Mouse (Mus musculus) spleen, embryonic (tissue): ENCODE results near the gene Prune1.

Experiments used
- CTCF ChIA-PET: fragments of 350-600 bp; sonication (Branson Sonifier 250); formaldehyde crosslinking; loops from one replicate; lab custom pipeline; 2022; lab: Charles Lee

Prune1 gene

DNA sequence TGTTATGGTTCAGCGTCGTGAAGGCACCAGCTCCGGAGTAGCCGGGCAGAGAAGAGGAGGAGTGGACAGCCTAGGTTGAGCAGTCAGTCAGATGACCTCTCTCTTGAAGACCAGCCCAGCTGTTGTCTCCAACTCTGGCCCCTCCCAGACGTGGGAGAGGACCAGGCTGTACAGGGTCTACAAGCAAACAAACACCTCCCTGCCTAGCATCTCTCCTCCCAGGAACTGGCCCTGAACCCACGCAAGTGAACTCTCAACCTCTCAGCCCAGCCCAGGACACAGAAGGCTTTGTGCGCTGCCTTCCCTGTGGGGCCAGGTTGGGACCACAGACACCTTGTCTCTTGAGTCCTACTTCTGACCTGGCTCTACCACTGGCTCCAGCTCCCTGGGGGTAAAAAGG is 25.2 kb upstream of the Prune1 start, which contains the start of gene Anxa9:
TSS of gene Anxa9 (minus strand) at position 77 of the 400 bp plus-strand sequence.
- CTCF ChIA-PET, result interaction anchor here (0.6 kb wide), 1 partner anchor 31 kb away, joined by 4 read pairs; no protein-coding TSS in a partner anchor

GRCm38 (mm10) chr3:95306244-95306643 is 24.4 kb upstream of the Prune1 start:
- CTCF ChIA-PET, result no interaction called here

DNA sequence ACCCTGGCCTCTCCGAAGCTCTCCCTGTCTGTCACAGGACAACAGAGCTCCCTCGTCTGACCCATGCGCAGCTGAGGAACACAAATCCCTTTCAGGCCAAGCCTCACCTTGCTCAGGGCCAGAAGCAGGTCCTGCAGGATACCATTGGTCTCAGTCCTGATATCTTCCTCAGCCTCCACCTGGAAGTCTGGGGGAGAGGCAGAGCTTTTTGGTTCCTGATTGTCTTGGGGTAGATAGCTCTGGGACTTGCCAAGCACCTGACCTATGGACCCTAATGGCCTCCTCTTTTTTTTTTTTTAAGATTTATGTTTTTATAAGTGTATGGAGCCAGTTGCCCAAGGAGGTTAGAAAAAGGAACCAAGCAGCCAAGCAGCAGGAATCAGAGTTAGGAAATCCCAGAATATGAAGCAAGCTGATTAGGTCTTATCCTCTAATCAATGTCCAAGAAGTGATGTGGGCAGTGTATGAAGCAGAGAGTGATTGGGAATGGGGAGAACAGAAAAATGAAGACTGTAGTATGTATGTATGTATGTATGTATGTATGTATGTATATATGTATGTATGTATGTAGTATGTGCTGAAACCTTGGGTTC is 19.4 kb upstream of the Prune1 start:
- CTCF ChIA-PET, result no interaction called here

DNA sequence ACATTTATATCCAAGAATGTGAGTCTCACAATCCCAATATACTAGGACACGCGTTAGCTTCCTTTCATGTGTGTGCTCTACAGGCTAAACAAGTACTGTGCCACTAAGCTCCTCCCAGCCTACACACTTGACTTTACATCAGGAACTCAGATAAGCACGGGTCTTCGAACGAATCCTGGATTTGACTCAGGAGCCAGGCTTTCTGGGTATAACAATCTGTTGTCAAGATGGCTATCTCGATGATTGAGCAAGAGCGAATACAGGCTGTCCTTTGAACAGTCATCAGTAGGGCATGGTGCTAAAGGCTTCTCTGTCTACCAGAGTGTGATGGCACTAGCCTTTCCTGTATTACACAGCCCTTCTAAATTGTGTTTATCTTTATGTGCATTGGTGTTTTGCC is 16.1 kb upstream of the Prune1 start:
- CTCF ChIA-PET, result no interaction called here

DNA sequence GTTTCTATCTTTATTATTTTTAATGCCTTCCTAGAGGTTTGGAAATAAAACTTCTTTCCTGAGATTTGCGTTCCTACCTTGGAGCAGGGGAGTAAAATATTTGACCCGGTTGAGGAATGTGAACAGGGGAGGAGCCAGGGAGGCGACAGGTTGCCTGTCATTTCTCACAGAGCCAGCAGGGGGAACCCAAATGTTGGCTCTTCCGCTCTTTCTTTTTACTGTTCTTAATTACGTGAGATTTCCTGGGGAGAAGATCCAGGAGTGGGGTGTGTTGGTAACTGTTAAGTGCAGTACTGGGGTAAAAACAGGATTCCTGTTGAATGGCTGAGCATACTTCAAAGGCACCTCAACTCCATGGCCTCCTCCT is 14.2 kb upstream of the Prune1 start:
- CTCF ChIA-PET, result no interaction called here

DNA sequence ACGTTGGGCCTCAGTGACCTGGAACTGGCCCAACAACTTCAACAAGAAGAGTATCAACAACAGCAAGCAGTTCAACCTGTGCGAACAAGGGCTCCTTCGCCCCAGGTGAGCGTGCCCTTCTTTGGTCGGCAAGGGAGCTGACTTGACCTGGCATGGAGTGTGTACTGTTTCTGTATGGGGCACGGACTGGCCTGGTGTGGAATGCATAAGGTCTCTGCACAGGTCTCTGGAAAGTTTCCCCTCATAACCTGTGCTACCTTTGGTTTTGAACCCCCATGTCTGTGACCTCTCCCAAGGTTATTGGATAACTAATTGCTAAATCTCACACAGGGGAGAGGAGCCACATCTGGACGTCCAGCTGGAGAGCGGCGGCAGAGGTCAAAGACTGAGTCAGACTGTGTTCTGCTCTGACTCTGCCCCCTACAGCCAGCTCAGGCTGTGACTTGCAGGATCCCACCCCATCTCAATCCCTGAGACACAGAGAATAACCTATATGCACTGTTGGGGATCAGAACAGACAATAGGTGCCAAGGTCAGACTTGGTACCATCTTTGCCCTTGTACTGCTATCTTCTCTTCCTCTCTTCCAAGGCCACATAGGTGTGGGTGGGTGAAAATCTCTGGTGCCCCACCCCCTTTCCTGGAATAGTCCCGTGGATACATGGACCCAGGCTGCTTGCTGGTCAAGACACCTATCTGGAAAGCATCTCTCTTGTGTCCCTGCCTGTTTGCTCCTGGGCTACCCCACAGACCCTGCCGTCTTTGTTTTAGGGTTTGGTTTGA is 13.6 kb upstream of the Prune1 start:
- CTCF ChIA-PET, result no interaction called here

GRCm38 (mm10) chr3:95294718-95295117 is 12.8 kb upstream of the Prune1 start:
- CTCF ChIA-PET, result no interaction called here

DNA sequence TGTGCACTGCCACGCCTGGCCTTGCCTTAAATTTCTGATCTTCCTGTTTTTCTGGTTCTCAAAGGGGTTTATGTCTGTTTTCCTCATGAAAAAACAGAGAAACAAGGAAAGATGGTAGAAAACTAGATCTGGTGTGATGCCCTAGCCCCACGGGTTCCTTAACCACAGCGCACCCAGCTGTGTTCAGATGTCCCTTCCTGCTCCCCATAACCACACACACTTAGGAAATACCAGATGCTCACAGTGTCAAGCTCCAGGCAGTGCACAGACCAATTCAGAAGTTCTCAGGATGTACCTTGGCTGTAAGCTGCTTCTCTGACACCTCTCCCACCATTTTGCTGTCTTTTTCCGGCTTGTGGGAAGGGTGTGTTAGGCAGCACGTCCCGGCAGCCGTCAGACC is 12.4 kb upstream of the Prune1 start:
- CTCF ChIA-PET, result no interaction called here

DNA sequence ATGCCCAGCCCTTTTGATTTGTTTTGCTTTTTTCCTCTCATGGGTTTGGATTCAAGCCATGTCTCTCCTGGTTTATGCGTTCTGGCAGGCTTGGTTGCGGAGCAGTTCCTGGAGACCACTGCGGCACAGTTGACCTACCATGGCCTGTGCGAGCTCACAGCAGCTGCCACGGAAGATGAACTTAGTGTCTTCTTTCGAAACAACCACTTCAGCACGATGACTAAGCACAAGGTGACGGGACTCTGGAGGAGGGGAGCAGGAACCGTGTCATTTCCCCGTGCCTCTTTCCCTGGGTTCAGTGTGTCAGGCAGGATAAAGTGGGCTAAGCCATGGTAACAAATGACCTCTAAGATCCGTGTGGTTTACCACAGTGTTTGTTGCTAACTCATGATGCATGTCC is 11.7 kb upstream of the Prune1 start:
- CTCF ChIA-PET, result no interaction called here

DNA sequence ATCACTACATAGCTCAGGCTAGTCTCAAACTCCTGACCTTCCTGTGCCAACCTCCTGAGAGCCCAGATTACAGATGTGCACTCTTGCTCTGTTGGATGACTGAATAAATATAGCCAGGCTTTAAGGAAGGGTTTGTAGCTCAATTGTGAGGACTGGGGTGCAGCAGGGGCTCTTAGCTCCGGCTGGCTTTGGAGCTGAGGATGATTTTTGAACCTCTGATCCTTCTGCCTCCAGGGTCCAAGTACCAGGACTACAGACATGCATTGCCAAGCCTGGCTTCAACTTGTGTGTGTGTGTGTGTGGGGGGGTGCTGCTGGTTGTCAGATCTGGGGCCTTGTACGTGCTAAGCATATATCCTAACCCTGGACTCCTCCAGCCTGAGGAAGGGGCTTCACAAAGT is 11.0 kb upstream of the Prune1 start:
- CTCF ChIA-PET, result interaction anchor here (0.6 kb wide), 1 partner anchor 823 kb away, joined by 3 read pairs; no protein-coding TSS in a partner anchor

DNA sequence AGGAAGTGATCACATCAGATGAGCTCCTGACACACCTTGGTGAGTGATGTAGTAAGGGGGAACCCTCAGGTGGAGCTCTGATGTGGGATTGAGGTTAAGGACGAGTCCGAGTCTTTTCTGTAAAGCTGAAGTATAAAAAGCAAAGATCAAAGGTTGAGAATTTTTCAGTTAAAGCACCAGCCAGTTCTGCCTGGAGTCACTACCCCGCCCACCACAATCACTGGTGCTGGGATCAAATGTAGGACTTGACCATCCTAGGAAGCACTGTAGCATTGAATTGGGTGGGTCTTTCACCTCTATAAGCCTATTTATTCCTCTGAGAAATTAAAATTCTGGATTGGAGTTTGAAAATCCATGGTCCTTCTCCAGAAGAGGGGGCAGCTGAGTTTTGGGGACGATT is 9.2 kb upstream of the Prune1 start:
- CTCF ChIA-PET, result no interaction called here

GRCm38 (mm10) chr3:95290156-95290555 is 8.3 kb upstream of the Prune1 start:
- CTCF ChIA-PET, result no interaction called here

DNA sequence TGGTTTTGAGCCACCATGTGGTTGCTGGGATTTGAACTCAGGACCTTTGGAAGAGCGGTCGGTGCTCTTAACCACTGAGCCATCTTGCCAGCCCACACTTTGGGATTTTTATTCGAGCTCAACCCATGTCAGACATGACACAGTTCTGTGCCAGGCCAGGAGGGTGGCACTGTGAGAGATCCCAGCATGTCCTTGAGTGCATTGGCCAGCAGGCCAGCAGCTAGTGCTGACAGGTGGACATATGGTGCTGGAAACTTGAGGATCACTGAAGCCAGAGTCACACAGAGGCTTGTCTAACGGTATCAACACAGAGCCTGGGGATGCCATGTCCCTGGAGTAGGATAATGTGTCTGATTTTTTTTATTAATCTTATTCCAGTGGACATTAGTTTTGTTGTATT is 7.5 kb upstream of the Prune1 start:
- CTCF ChIA-PET, result interaction anchor here (0.6 kb wide), 1 partner anchor 27 kb away, joined by 6 read pairs; no protein-coding TSS in a partner anchor

- CTCF ChIA-PET, result no interaction called here
These were observed 5.7 kb upstream of the Prune1 start for GRCm38 (mm10) chr3:95287541-95287940.

DNA sequence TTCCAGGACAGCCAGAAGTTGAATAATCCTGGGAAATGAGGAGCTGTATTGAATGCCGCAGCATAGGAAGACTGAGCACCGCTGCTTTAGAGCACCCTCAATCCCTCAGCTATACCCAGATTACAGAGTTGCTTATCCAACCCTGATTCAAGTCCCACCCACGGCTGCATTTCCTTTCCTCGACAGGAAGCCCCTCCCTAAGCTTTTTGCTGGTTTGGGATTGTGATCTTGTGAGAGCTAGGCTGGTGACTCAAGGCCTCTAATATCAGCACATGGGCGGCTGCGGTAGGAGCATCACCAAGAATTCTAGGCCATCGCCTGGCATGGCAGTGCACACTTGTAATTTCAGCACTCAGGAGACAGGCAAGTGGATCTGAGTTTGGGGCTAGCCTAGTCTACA is 4.6 kb upstream of the Prune1 start:
- CTCF ChIA-PET, result interaction anchor here (0.6 kb wide), 1 partner anchor 151 kb away, joined by 9 read pairs; no protein-coding TSS in a partner anchor

- CTCF ChIA-PET, result no interaction called here
These were observed 4.1 kb upstream of the Prune1 start for GRCm38 (mm10) chr3:95286011-95286410.

- CTCF ChIA-PET, result no interaction called here
These were observed 3.5 kb upstream of the Prune1 start for GRCm38 (mm10) chr3:95285390-95285789.

DNA sequence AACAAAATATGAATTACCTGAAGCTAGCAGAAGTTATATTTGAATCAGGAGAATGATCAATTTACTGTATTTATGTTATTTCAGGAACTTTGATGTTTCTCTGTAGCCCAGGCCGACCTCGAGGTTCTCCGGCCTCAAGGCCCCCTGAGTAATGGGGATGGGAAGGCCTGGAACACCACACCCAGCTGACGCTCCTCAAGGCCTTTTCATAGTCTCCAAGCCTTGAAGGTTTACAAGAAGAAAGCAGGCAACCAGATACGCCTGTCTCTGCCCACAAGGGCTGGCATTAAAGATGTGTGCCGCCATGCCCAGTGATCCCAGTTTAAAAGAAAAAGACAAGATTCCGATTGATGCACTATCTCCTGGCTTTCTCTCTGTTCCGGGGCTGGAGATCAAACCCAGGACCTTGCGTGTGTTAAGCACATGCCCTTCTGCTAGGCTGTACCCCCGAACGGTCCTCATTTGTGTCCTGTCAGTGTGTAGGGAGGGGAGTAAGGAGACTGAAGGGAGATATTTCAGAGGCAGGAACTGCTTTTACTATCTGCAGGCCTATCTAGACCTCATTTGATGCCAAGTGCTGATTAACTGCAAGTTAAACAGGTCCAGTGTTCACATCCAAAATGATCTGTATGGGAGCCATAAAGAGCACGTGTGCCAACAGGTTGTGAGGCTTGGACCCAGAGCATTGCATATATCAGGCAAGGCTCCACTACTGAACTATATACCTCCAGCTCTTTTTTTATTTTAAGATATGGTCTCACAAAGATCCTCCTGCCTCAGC is 2.8 kb upstream of the Prune1 start:
- CTCF ChIA-PET, result interaction anchor here (0.7 kb wide), 1 partner anchor 77 kb away, joined by 3 read pairs; no protein-coding TSS in a partner anchor

GRCm38 (mm10) chr3:95284062-95284461 is 2.2 kb upstream of the Prune1 start:
- CTCF ChIA-PET, result interaction anchor here (0.7 kb wide), 1 partner anchor 76 kb away, joined by 3 read pairs; no protein-coding TSS in a partner anchor

DNA sequence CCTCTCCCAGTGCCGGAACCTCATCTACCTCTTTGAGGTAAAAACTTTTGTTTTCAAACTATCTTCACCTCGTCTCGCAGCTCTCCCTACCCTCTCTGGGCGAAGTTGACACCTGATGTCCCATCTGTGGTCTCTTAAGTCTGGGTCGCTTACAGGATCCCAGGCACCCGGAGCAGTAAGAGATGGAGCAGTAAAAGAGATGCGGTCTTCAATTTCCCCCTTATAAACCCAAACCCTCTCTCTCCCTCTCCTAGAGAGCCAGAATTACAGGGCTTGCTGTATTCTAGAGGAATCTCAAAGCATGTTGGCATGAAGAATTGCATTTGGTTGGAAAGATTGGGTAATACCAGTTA is 1.7 kb upstream of the Prune1 start:
- CTCF ChIA-PET, result no interaction called here

DNA sequence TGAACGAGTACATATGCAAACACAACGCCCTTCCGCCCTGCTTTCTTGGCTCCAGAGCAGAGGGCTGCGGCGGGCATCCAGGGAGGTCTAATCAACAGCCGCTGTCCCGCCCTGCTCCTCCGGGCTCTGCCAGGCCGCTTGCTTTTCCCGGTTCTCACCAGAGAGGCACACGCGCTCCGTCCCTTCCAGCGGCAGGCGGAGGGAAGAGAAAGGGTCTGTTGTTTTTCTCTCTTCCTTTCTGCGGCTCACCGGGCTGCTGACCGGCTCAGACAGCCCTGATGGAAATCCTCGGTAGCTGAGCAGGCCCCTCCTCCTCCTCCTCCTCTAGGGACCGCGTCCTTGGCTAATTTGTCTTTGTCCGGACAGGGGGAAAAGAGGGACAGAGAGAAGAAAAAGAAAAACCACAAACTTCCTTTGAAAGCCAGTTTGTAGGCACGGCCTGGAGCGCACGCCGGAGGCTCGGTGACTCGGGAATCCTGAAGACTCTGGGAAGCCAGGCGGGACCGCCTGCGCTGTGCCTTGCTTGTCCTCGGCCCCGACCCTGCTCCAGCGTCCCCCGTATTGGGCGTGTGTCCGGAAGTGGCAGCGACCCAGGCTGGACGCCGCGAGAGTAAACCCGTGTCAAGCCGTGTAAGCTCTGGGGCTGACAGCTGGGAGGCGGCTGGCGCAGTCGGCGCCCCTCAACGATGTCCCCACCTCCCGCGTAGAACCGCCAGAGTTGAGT is 1.2 kb upstream of the Prune1 start:
- CTCF ChIA-PET, result no interaction called here
